Mouse (Mus musculus) kidney, embryonic 15.5 days (tissue): ENCODE results near the gene Fkbp2. TPM values are rescaled to one million over a fixed set of nuclear protein-coding genes. Genes with fewer than 3 reads are reported as not detected.
A peak's percentile ranks its signal among the peaks of the same experiment; 100 is the strongest.

Experiments used
- ATAC-seq: fragments of 200-750 bp; cut with Nextera tagmentation; replicated peaks from 2 replicates; pipeline ENCODE4 v1.8.0; 2017; ENCODE audit warnings: moderate TSS enrichment; ENCODE audit not compliant: low FRiP score
- H3K27ac ChIP-seq: fragments of 300-500 bp; sonication (generic); 2 replicates; pipeline ENCODE4 v1.5.1; 2015; ENCODE audit warnings: mild to moderate bottlenecking, inconsistent platforms
- H3K27me3 ChIP-seq: fragments of 300-500 bp; sonication (generic); 2 replicates; pipeline ENCODE4 v1.6.1; 2015; ENCODE audit warnings: inconsistent platforms
- H3K36me3 ChIP-seq: fragments of 300-500 bp; sonication (generic); 2 replicates; pipeline ENCODE4 v1.6.1; 2015; ENCODE audit warnings: inconsistent platforms
- H3K4me1 ChIP-seq: fragments of 300-500 bp; sonication (generic); 2 replicates; pipeline ENCODE4 v1.6.1; 2015; ENCODE audit warnings: inconsistent platforms
- H3K4me2 ChIP-seq: fragments of 300-500 bp; sonication (generic); 2 replicates; pipeline ENCODE4 v1.6.1; 2015; ENCODE audit warnings: moderate library complexity, mild to moderate bottlenecking, inconsistent platforms
- H3K4me3 ChIP-seq: fragments of 300-500 bp; sonication (generic); replicated peaks from 2 replicates; pipeline ENCODE4 v1.5.1; 2015; ENCODE audit warnings: mild to moderate bottlenecking, inconsistent platforms
- H3K9ac ChIP-seq: fragments of 300-500 bp; sonication (generic); 2 replicates; pipeline ENCODE4 v1.6.1; 2015; ENCODE audit warnings: mild to moderate bottlenecking, inconsistent platforms
- H3K9me3 ChIP-seq: fragments of 300-500 bp; sonication (generic); replicated peaks from 2 replicates; pipeline ENCODE4 v1.6.1; 2016; ENCODE audit warnings: inconsistent platforms
- WGBS: fragments of 180-500 bp; shearing (Covaris S2); methylation state at CpG from one replicate; pipeline ENCODE4 v1.1.7; 2015; ENCODE audit warnings: mixed read lengths; 5-methylcytosine and 5-hydroxymethylcytosine counted together
- polyA plus RNA-seq: library from polyadenylated mRNA; unstranded; fragments of >200 nt; fragmentation: Nextera tagmentation; extraction: Ambion mirVana; gene quantifications from 2 replicates; pipeline ENCODE4 v1.2.1, GENCODE M21; 2015

The Fkbp2 gene
- 129 and 137 TPM in 2 replicates for polyA plus RNA-seq

- no peaks in the 10 kb centered on the region for H3K27me3 ChIP-seq
- peaks cover 53% of the 10 kb centered on the region for H3K36me3 ChIP-seq
- peak within 1 kb of the TSS; percentile 84 for H3K4me2 ChIP-seq
- peaks cover 46% of the 10 kb centered on the region for H3K4me1 ChIP-seq
- peak within 1 kb of the TSS; percentile 83 for H3K4me3 ChIP-seq
- peak within 1 kb of the TSS; percentile 97 for H3K27ac ChIP-seq
- no peaks in the 10 kb centered on the region for H3K9me3 ChIP-seq
- H3K9ac ChIP-seq = peak within 1 kb of the TSS; percentile 95
- peak; percentile 90 for ATAC-seq
- WGBS = under 1% methylated on average over 38 of the region's 38 CpGs
Measured at GRCm38 (mm10) chr19:6980381-6981093, at the start of gene Fkbp2. Gene Fkbp2 (minus strand): TSS chr19:6980501.

GRCm38 (mm10) chr19:7029531-7029930 is 49.2 kb upstream of the Fkbp2 start:
- Histone ChIP-seq H3K27ac (no peak overlapping the region), H3K9ac (no peak overlapping the region), H3K4me3 (no peak overlapping the region), H3K4me1 (no peaks in the 10 kb centered on the region), H3K4me2 (no peak overlapping the region), H3K36me3 (peaks cover 99% of the 10 kb centered on the region), H3K9me3 (no peaks in the 10 kb centered on the region), H3K27me3 (no peaks in the 10 kb centered on the region)
- WGBS = 94% methylated on average over 5 of the region's 5 CpGs
- no peak for ATAC-seq

GRCm38 (mm10) chr19:7020224-7020641 is 39.9 kb upstream of the Fkbp2 start:
- Histone ChIP-seq H3K9ac (no peak overlapping the region), H3K4me1 (no peaks in the 10 kb centered on the region), H3K27me3 (no peaks in the 10 kb centered on the region), H3K9me3 (no peaks in the 10 kb centered on the region), H3K4me3 (no peak overlapping the region), H3K27ac (no peak overlapping the region), H3K36me3 (peaks cover 79% of the 10 kb centered on the region), H3K4me2 (no peak overlapping the region)
- peak; percentile 60; the same call in 1 of the 2 replicates for ATAC-seq
- 49% methylated on average over 3 of the region's 3 CpGs for WGBS

GRCm38 (mm10) chr19:7019191-7019590 is 38.9 kb upstream of the Fkbp2 start, which contains the start of gene Fermt3:
Gene Fermt3 (minus strand): TSS chr19:7019469.
- H3K9ac ChIP-seq = no peak within 1 kb of the TSS
- H3K36me3 ChIP-seq = peaks cover 68% of the 10 kb centered on the region
- no peaks in the 10 kb centered on the region for H3K4me1 ChIP-seq
- no peaks in the 10 kb centered on the region for H3K27me3 ChIP-seq
- H3K4me2 ChIP-seq = no peak within 1 kb of the TSS
- no peaks in the 10 kb centered on the region for H3K9me3 ChIP-seq
- no peak for ATAC-seq
- 78% methylated on average over 5 of the region's 5 CpGs for WGBS
- no peak within 1 kb of the TSS for H3K4me3 ChIP-seq
- peak within 1 kb of the TSS; percentile 13; the same call in 1 of the 2 replicates for H3K27ac ChIP-seq

- Histone ChIP-seq H3K4me2 (no peak overlapping the region), H3K36me3 (peaks cover 62% of the 10 kb centered on the region), H3K9me3 (no peaks in the 10 kb centered on the region), H3K27ac (peak overlapping the region; percentile 1; the same call in 1 of the 2 replicates), H3K4me1 (no peaks in the 10 kb centered on the region), H3K4me3 (no peak overlapping the region), H3K9ac (no peak overlapping the region), H3K27me3 (no peaks in the 10 kb centered on the region)
- 80% methylated on average over 11 of the region's 11 CpGs for WGBS
- ATAC-seq = no peak
Measured at GRCm38 (mm10) chr19:7018546-7018945, 38.2 kb upstream of the Fkbp2 start.

GRCm38 (mm10) chr19:7017541-7018457 is 37.5 kb upstream of the Fkbp2 start:
- 70% methylated on average over 12 of the region's 12 CpGs for WGBS
- Histone ChIP-seq H3K9me3 (no peaks in the 10 kb centered on the region), H3K36me3 (peaks cover 54% of the 10 kb centered on the region), H3K4me2 (no peak overlapping the region), H3K27ac (peak overlapping the region; percentile 1; the same call in 1 of the 2 replicates), H3K4me1 (no peaks in the 10 kb centered on the region), H3K27me3 (no peaks in the 10 kb centered on the region), H3K4me3 (no peak overlapping the region), H3K9ac (no peak overlapping the region)
- ATAC-seq = 0 out of 2 replicates have a peak, but pooled peaks have one; percentile 31

GRCm38 (mm10) chr19:7014481-7015135 is 34.3 kb upstream of the Fkbp2 start:
- Histone ChIP-seq H3K9ac (no peak overlapping the region), H3K27ac (no peak overlapping the region), H3K27me3 (no peaks in the 10 kb centered on the region), H3K4me1 (no peaks in the 10 kb centered on the region), H3K4me3 (no peak overlapping the region), H3K4me2 (no peak overlapping the region), H3K9me3 (no peaks in the 10 kb centered on the region), H3K36me3 (peaks cover 22% of the 10 kb centered on the region)
- no peak for ATAC-seq
- WGBS = 91% methylated on average over 20 of the region's 20 CpGs

GRCm38 (mm10) chr19:7013984-7014383 is 33.7 kb upstream of the Fkbp2 start:
- no peak overlapping the region for H3K9ac ChIP-seq
- no peak for ATAC-seq
- 87% methylated on average over 9 of the region's 9 CpGs for WGBS

GRCm38 (mm10) chr19:7012426-7012825 is 32.1 kb upstream of the Fkbp2 start:
- 72% methylated on average over 4 of the region's 4 CpGs for WGBS
- no peak for ATAC-seq

More at GRCm38 (mm10) chr19:7013984-7014383, 33.7 kb upstream of the Fkbp2 start:
- Histone ChIP-seq H3K27me3 (no peaks in the 10 kb centered on the region), H3K4me3 (no peak overlapping the region), H3K9me3 (no peaks in the 10 kb centered on the region), H3K27ac (no peak overlapping the region), H3K4me1 (no peaks in the 10 kb centered on the region), H3K36me3 (peaks cover 16% of the 10 kb centered on the region), H3K4me2 (no peak overlapping the region)

GRCm38 (mm10) chr19:7006892-7007593 is 26.7 kb upstream of the Fkbp2 start:
- Histone ChIP-seq H3K4me3 (no peak overlapping the region), H3K27me3 (no peaks in the 10 kb centered on the region), H3K9me3 (no peaks in the 10 kb centered on the region), H3K4me2 (no peak overlapping the region), H3K36me3 (no peaks in the 10 kb centered on the region), H3K27ac (no peak overlapping the region), H3K9ac (no peak overlapping the region), H3K4me1 (no peaks in the 10 kb centered on the region)
- WGBS = 78% methylated on average over 9 of the region's 9 CpGs
- ATAC-seq = no peak

More at GRCm38 (mm10) chr19:7012426-7012825, 32.1 kb upstream of the Fkbp2 start:
- Histone ChIP-seq H3K4me2 (no peak overlapping the region), H3K36me3 (peaks cover 3% of the 10 kb centered on the region; the same call in 1 of the 2 replicates), H3K9ac (no peak overlapping the region), H3K27me3 (no peaks in the 10 kb centered on the region), H3K4me1 (no peaks in the 10 kb centered on the region), H3K9me3 (no peaks in the 10 kb centered on the region), H3K27ac (no peak overlapping the region), H3K4me3 (no peak overlapping the region)

GRCm38 (mm10) chr19:6999360-7000063 is 19.2 kb upstream of the Fkbp2 start:
- peaks cover 30% of the 10 kb centered on the region for H3K4me1 ChIP-seq
- no peak overlapping the region for H3K27ac ChIP-seq
- no peak overlapping the region for H3K9ac ChIP-seq
- no peak overlapping the region for H3K4me2 ChIP-seq
- H3K9me3 ChIP-seq = no peaks in the 10 kb centered on the region
- peaks cover 24% of the 10 kb centered on the region for H3K36me3 ChIP-seq
- no peak overlapping the region for H3K4me3 ChIP-seq
- H3K27me3 ChIP-seq = no peaks in the 10 kb centered on the region
- no peak for ATAC-seq
- WGBS = 95% methylated on average over 19 of the region's 19 CpGs
